Mouse (Mus musculus): Measurements from ENCODE around the gene Pmepa1. TPM values are rescaled to one million over a fixed set of nuclear protein-coding genes. Genes with fewer than 3 reads are reported as not detected.

Pmepa1 gene
- polyA plus RNA-seq, 1 experiment: 260 TPM

- Histone ChIP-seq H3K27me3 (ENCODE audit: control insufficient read depth, insufficient read depth, insufficient read length) (no peaks in the 10 kb centered on the region), H3K79me2 (ENCODE audit: control insufficient read depth, insufficient read depth) (no peaks in the 10 kb centered on the region), H3K36me3 (ENCODE audit: control insufficient read depth, insufficient read depth) (no peaks in the 10 kb centered on the region), H3K4me3 (no peak overlapping the region), H3K4me2 (ENCODE audit: low read depth) (no peak overlapping the region), H3ac (ENCODE audit: control insufficient read depth, insufficient read length) (no peak overlapping the region)
- TF ChIP-seq POLR2AphosphoS2 (IDR thresholded peaks at IDR 0.05; ENCODE audit: insufficient read length, low read depth): no peak
- no peak for TF ChIP-seq MYOD1 (IDR thresholded peaks at IDR 0.05; ENCODE audit: control insufficient read depth in 1 of 3, insufficient read length in 2 of 3, low read depth in 2 of 3)
- no peak for TF ChIP-seq MYOG (IDR thresholded peaks at IDR 0.05; ENCODE audit: control insufficient read depth in 1 of 3, insufficient read depth in 1 of 3, insufficient read length in 2 of 3, low read depth in 2 of 3)
- no peak for TF ChIP-seq CEBPB (IDR thresholded peaks at IDR 0.05; ENCODE audit: insufficient read depth, poor library complexity, severe bottlenecking)
- no peak for TF ChIP-seq TCF12 (IDR thresholded peaks at IDR 0.05; ENCODE audit: insufficient read depth, poor library complexity, severe bottlenecking)
- TF ChIP-seq REST (IDR thresholded peaks at IDR 0.05; ENCODE audit: insufficient read depth, insufficient read length): no peak
- no peak for TF ChIP-seq POLR2A (IDR thresholded peaks at IDR 0.05; ENCODE audit: insufficient read length, low read depth)
- TF ChIP-seq TCF3 (IDR thresholded peaks at IDR 0.05; ENCODE audit: insufficient read length, low read depth): no peak
- TF ChIP-seq MAX (IDR thresholded peaks at IDR 0.05; ENCODE audit: low read depth): no peak
- TF ChIP-seq E2F4 (IDR thresholded peaks at IDR 0.05; ENCODE audit: insufficient read depth): no peak
- TF ChIP-seq SRF (IDR thresholded peaks at IDR 0.05; ENCODE audit: control insufficient read depth, insufficient read length, low read depth): no peak
- TF ChIP-seq USF1 (IDR thresholded peaks at IDR 0.05; ENCODE audit: low read depth): no peak
These were observed 58.5 kb downstream of the Pmepa1 start for GRCm38 (mm10) chr2:173217763-173218258.

GRCm38 (mm10) chr2:173217246-173217645 lies 59.1 kb downstream of the Pmepa1 start:
- TF ChIP-seq POLR2AphosphoS2 (IDR thresholded peaks at IDR 0.05; ENCODE audit: insufficient read length, low read depth) (no peak), MAX (IDR thresholded peaks at IDR 0.05; ENCODE audit: low read depth) (no peak), POLR2A (IDR thresholded peaks at IDR 0.05; ENCODE audit: insufficient read length, low read depth) (no peak), MYOD1 (IDR thresholded peaks at IDR 0.05; ENCODE audit: control insufficient read depth in 1 of 3, insufficient read length in 2 of 3, low read depth in 2 of 3) (no peak), SRF (IDR thresholded peaks at IDR 0.05; ENCODE audit: control insufficient read depth, insufficient read length, low read depth) (no peak), MYOG (IDR thresholded peaks at IDR 0.05; ENCODE audit: control insufficient read depth in 1 of 3, insufficient read depth in 1 of 3, insufficient read length in 2 of 3, low read depth in 2 of 3) (no peak), CEBPB (IDR thresholded peaks at IDR 0.05; ENCODE audit: insufficient read depth, poor library complexity, severe bottlenecking) (no peak), TCF3 (IDR thresholded peaks at IDR 0.05; ENCODE audit: insufficient read length, low read depth) (no peak), TCF12 (IDR thresholded peaks at IDR 0.05; ENCODE audit: insufficient read depth, poor library complexity, severe bottlenecking) (no peak), E2F4 (IDR thresholded peaks at IDR 0.05; ENCODE audit: insufficient read depth) (no peak), REST (IDR thresholded peaks at IDR 0.05; ENCODE audit: insufficient read depth, insufficient read length) (no peak), USF1 (IDR thresholded peaks at IDR 0.05; ENCODE audit: low read depth) (no peak)

GRCm38 (mm10) chr2:173216840-173217239 lies 59.5 kb downstream of the Pmepa1 start:
- H3K27me3 ChIP-seq (ENCODE audit: control insufficient read depth, insufficient read depth, insufficient read length): no peaks in the 10 kb centered on the region
- no peaks in the 10 kb centered on the region for H3K79me2 ChIP-seq (ENCODE audit: control insufficient read depth, insufficient read depth)
- no peak overlapping the region for H3K4me2 ChIP-seq (ENCODE audit: low read depth)
- no peak overlapping the region for H3K4me3 ChIP-seq
- no peak overlapping the region for H3ac ChIP-seq (ENCODE audit: control insufficient read depth, insufficient read length)
- TF ChIP-seq MAX (IDR thresholded peaks at IDR 0.05; ENCODE audit: low read depth): no peak
- TF ChIP-seq POLR2A (IDR thresholded peaks at IDR 0.05; ENCODE audit: insufficient read length, low read depth): no peak
- TF ChIP-seq E2F4 (IDR thresholded peaks at IDR 0.05; ENCODE audit: insufficient read depth): no peak
- no peak for TF ChIP-seq CEBPB (IDR thresholded peaks at IDR 0.05; ENCODE audit: insufficient read depth, poor library complexity, severe bottlenecking)
- TF ChIP-seq MYOD1 (IDR thresholded peaks at IDR 0.05; ENCODE audit: control insufficient read depth in 1 of 3, insufficient read length in 2 of 3, low read depth in 2 of 3): no peak
- no peak for TF ChIP-seq SRF (IDR thresholded peaks at IDR 0.05; ENCODE audit: control insufficient read depth, insufficient read length, low read depth)
- no peak for TF ChIP-seq MYOG (IDR thresholded peaks at IDR 0.05; ENCODE audit: control insufficient read depth in 1 of 3, insufficient read depth in 1 of 3, insufficient read length in 2 of 3, low read depth in 2 of 3)
- no peak for TF ChIP-seq USF1 (IDR thresholded peaks at IDR 0.05; ENCODE audit: low read depth)
- no peak for TF ChIP-seq REST (IDR thresholded peaks at IDR 0.05; ENCODE audit: insufficient read depth, insufficient read length)
- TF ChIP-seq POLR2AphosphoS2 (IDR thresholded peaks at IDR 0.05; ENCODE audit: insufficient read length, low read depth): no peak
- TF ChIP-seq TCF12 (IDR thresholded peaks at IDR 0.05; ENCODE audit: insufficient read depth, poor library complexity, severe bottlenecking): no peak
- no peak for TF ChIP-seq TCF3 (IDR thresholded peaks at IDR 0.05; ENCODE audit: insufficient read length, low read depth)
- H3K36me3 ChIP-seq (ENCODE audit: control insufficient read depth, insufficient read depth): no peaks in the 10 kb centered on the region

More at GRCm38 (mm10) chr2:173217246-173217645, 59.1 kb downstream of the Pmepa1 start:
- Histone ChIP-seq H3K79me2 (ENCODE audit: control insufficient read depth, insufficient read depth) (no peaks in the 10 kb centered on the region), H3K4me2 (ENCODE audit: low read depth) (no peak overlapping the region), H3ac (ENCODE audit: control insufficient read depth, insufficient read length) (no peak overlapping the region), H3K36me3 (ENCODE audit: control insufficient read depth, insufficient read depth) (no peaks in the 10 kb centered on the region), H3K4me3 (no peak overlapping the region), H3K27me3 (ENCODE audit: control insufficient read depth, insufficient read depth, insufficient read length) (no peaks in the 10 kb centered on the region)

GRCm38 (mm10) chr2:173212227-173212626 lies 64.1 kb downstream of the Pmepa1 start:
- Histone ChIP-seq H3ac (ENCODE audit: control insufficient read depth, insufficient read length) (no peak overlapping the region), H3K79me2 (ENCODE audit: control insufficient read depth, insufficient read depth) (no peaks in the 10 kb centered on the region), H3K4me3 (no peak overlapping the region), H3K27me3 (ENCODE audit: control insufficient read depth, insufficient read depth, insufficient read length) (no peaks in the 10 kb centered on the region), H3K36me3 (ENCODE audit: control insufficient read depth, insufficient read depth) (no peaks in the 10 kb centered on the region), H3K4me2 (ENCODE audit: low read depth) (no peak overlapping the region)
- no peak for TF ChIP-seq MYOD1 (IDR thresholded peaks at IDR 0.05; ENCODE audit: control insufficient read depth in 1 of 3, insufficient read length in 2 of 3, low read depth in 2 of 3)
- no peak for TF ChIP-seq SRF (IDR thresholded peaks at IDR 0.05; ENCODE audit: control insufficient read depth, insufficient read length, low read depth)
- TF ChIP-seq POLR2A (IDR thresholded peaks at IDR 0.05; ENCODE audit: insufficient read length, low read depth): no peak
- no peak for TF ChIP-seq TCF3 (IDR thresholded peaks at IDR 0.05; ENCODE audit: insufficient read length, low read depth)
- TF ChIP-seq REST (IDR thresholded peaks at IDR 0.05; ENCODE audit: insufficient read depth, insufficient read length): no peak
- no peak for TF ChIP-seq POLR2AphosphoS2 (IDR thresholded peaks at IDR 0.05; ENCODE audit: insufficient read length, low read depth)
- TF ChIP-seq CEBPB (IDR thresholded peaks at IDR 0.05; ENCODE audit: insufficient read depth, poor library complexity, severe bottlenecking): no peak
- no peak for TF ChIP-seq MAX (IDR thresholded peaks at IDR 0.05; ENCODE audit: low read depth)
